Mouse (Mus musculus) stomach, postnatal 0 days (tissue): ENCODE measurements at regions not wholly inside any gene's neighbourhood (a gene's known extent, or its start where the extent isn't known, plus 50 kb on each side); places are given as distances from the start of the nearest gene placed in this dataset.

Source experiments
- ATAC-seq: fragments of 200-750 bp; cut with Nextera tagmentation; 2 replicates; pipeline ENCODE4 v1.8.0; 2017; ENCODE audit not compliant: low FRiP score, low TSS enrichment
- DNase-seq: peaks from one replicate; pipeline ENCODE4 v3.0.0-alpha.2; 2016; ENCODE audit warnings: low spot score
- H3K27ac ChIP-seq: fragments of 300-500 bp; sonication (generic); replicated peaks from 2 replicates; pipeline ENCODE4 v1.5.1; 2014; ENCODE audit warnings: mild to moderate bottlenecking, control low read depth
- H3K27me3 ChIP-seq: fragments of 300-500 bp; sonication (generic); 2 replicates; pipeline ENCODE4 v1.6.1; 2014; ENCODE audit warnings: low read length; ENCODE audit not compliant: control insufficient read depth, insufficient read depth
- H3K36me3 ChIP-seq: fragments of 300-500 bp; sonication (generic); 2 replicates; pipeline ENCODE4 v1.6.1; 2014; ENCODE audit warnings: low read length, mixed read lengths; ENCODE audit not compliant: control insufficient read depth, insufficient read depth
- H3K4me1 ChIP-seq: fragments of 300-500 bp; sonication (generic); replicated peaks from 2 replicates; pipeline ENCODE4 v1.6.1; 2014; ENCODE audit warnings: antibody characterized with exemption; ENCODE audit not compliant: control insufficient read depth, insufficient read depth
- H3K4me2 ChIP-seq: fragments of 300-500 bp; sonication (generic); replicated peaks from 2 replicates; pipeline ENCODE4 v1.6.1; 2014; ENCODE audit warnings: low read depth, mild to moderate bottlenecking, control low read depth, moderate library complexity
- H3K4me3 ChIP-seq: fragments of 300-500 bp; sonication (generic); 2 replicates; pipeline ENCODE4 v1.5.1; 2014; ENCODE audit warnings: low read depth, low read length, control low read depth
- H3K9ac ChIP-seq: fragments of 300-500 bp; sonication (generic); 2 replicates; pipeline ENCODE4 v1.6.1; 2014; ENCODE audit warnings: mild to moderate bottlenecking, low read length, control low read depth, mixed read lengths
- H3K9me3 ChIP-seq: fragments of 300-500 bp; sonication (generic); 2 replicates; pipeline ENCODE4 v1.6.1; 2016; ENCODE audit warnings: low read length; ENCODE audit not compliant: control insufficient read depth
- CTCF ChIP-seq: IDR thresholded peaks from 2 replicates; pipeline ENCODE4 v1.5.1; 2016; ENCODE audit warnings: antibody characterized with exemption, low read depth, mild to moderate bottlenecking, moderate library complexity
- EP300 ChIP-seq: optimal IDR thresholded peaks from 2 replicates; pipeline ENCODE3; 2016; ENCODE audit warnings: antibody characterized with exemption
- WGBS: fragments of 180-500 bp; shearing (Covaris S2); extraction: QIAGEN DNeasy Blood & Tissue Kit; methylation state at CpG from one replicate; pipeline ENCODE4 v1.1.7; 2014; 5-methylcytosine and 5-hydroxymethylcytosine counted together

DNA sequence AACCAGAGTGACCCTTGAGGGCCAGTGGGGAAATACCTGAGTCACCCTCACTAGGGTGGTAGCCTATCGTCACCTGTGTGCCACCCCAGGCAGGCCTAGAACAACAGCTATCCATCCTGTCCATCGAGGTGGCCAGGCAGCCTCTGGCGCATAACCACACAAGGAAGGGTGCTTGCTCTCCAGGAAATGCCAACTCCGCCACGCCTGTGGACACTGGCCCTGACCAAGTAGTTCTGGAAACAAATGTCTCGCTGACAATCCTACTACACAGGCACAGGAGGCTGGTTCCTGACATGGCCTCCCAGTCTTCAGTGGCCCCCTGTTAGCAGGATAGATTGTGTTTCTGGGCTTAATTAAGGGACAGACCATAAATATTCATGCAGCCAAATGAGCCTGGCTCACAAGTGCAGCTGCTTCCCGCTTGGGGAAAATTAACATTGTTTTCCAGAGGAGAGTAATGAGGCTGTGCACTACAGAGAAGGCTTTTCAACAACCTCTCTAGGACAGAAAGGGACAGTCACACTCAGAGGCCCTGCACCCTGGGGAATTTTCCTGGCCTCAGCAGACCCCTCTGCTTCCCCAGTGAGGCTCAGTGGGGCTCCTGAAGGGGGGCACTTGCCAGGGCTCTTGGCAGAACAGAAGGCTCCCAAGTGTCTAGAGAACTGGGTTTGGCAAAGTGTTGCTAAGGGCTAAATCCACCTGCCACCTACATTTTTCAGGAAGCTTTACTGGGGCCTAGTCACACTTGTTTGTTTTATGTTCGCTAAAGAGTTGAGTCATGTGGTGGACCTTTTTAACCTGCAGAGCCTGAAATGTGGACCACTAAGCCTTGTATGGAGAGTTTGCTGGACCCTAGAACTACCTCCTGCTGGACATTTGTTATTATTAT, 143.2 kb upstream of the Gm12830 start:
- 74% methylated on average over 8 of the region's 8 CpGs for WGBS
- Histone ChIP-seq H3K36me3 (no peaks in the 10 kb centered on the region), H3K4me3 (no peak overlapping the region), H3K4me1 (no peaks in the 10 kb centered on the region), H3K4me2 (no peak overlapping the region), H3K9ac (0 out of 2 replicates have a peak overlapping the region, but pooled peaks have one; percentile 23), H3K9me3 (no peaks in the 10 kb centered on the region), H3K27me3 (no peaks in the 10 kb centered on the region), H3K27ac (no peak overlapping the region)
- DNase-seq (peak; percentile 51), ATAC-seq (peak; percentile 77)
- TF ChIP-seq CTCF: no peak
- no peak for TF ChIP-seq EP300

DNA sequence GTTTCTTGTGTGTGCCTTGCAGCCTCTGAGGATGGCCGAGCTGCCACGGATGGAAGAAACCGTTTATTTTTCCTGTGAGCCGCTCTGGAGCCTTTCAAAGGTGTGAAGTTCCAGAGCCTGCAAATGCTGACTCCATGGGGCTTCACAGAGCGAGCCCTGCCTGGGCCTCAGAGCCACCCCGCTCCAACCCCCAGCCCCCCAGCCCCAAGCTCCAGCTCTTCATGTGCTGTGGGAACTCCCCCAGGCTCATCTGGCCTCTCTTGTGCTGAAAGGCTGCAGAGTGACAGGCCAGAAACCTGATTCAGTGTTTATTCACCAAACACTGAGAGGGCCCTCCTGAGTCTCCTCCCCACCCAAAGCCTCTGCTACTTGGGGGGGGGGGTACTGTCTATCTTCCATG, 141.2 kb upstream of the Gm12830 start:
- DNase-seq (no peak), ATAC-seq (no peak)
- Histone ChIP-seq H3K27me3 (no peaks in the 10 kb centered on the region), H3K4me3 (no peak overlapping the region), H3K4me2 (no peak overlapping the region), H3K9ac (no peak overlapping the region), H3K4me1 (no peaks in the 10 kb centered on the region), H3K36me3 (no peaks in the 10 kb centered on the region), H3K9me3 (no peaks in the 10 kb centered on the region), H3K27ac (no peak overlapping the region)
- WGBS: 32% methylated on average over 6 of the region's 6 CpGs
- no peak for TF ChIP-seq EP300
- TF ChIP-seq CTCF: no peak

DNA sequence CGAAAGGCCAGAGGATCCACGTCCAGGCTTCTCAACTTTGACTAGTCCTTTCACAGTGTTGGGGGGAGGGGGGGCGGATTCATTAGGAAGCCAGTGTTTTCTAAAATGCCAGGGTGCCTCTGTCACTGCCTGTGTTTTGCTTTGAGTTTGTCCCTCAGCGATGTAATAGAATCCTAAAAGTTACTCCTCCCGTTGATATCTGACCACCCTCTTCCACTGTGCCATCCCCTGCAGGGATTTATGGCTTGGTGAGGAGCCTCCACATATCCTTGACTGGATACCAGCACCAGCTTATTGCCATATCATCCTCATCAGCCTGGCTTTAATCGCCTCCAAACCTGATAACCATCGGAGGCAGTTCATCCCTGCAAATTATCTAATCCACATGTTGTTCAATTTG, 138.6 kb upstream of the Gm12830 start:
- no peak overlapping the region for H3K4me2 ChIP-seq
- no peak overlapping the region for H3K4me3 ChIP-seq
- no peak overlapping the region for H3K9ac ChIP-seq
- H3K27ac ChIP-seq: no peak overlapping the region
- H3K9me3 ChIP-seq: no peaks in the 10 kb centered on the region
- no peak for ATAC-seq
- no peaks in the 10 kb centered on the region for H3K4me1 ChIP-seq
- no peak for DNase-seq
- no peaks in the 10 kb centered on the region for H3K36me3 ChIP-seq
- no peaks in the 10 kb centered on the region for H3K27me3 ChIP-seq
- 67% methylated on average over 7 of the region's 7 CpGs for WGBS
- TF ChIP-seq CTCF (no peak), EP300 (no peak)

DNA sequence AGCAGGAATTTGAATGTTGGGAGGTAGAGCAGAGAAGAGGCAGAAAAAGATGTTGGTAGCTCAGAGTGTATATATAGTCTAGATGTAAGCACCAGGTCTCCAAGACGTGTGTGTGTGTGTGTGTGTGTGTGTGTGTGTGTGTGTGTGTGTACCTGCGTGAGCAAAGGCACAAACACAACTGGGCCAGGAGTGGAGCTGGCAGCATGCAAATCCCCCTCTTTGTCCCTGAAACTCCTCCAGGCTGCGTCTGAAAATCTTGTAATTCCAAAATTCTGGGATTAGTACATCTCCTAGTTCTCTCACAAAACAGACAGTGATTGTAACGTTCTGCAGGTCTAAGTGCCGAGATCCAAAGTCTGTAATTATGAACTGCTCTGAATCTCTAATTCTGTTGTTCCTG, 137.8 kb upstream of the Gm12830 start:
- H3K27me3 ChIP-seq: no peaks in the 10 kb centered on the region
- H3K27ac ChIP-seq: no peak overlapping the region
- WGBS: 68% methylated on average over 5 of the region's 5 CpGs
- H3K4me1 ChIP-seq: no peaks in the 10 kb centered on the region
- H3K9ac ChIP-seq: no peak overlapping the region
- H3K4me3 ChIP-seq: no peak overlapping the region
- no peak overlapping the region for H3K4me2 ChIP-seq
- no peak for DNase-seq
- no peaks in the 10 kb centered on the region for H3K9me3 ChIP-seq
- TF ChIP-seq CTCF: no peak
- no peak for TF ChIP-seq EP300
- no peak for ATAC-seq
- no peaks in the 10 kb centered on the region for H3K36me3 ChIP-seq

DNA sequence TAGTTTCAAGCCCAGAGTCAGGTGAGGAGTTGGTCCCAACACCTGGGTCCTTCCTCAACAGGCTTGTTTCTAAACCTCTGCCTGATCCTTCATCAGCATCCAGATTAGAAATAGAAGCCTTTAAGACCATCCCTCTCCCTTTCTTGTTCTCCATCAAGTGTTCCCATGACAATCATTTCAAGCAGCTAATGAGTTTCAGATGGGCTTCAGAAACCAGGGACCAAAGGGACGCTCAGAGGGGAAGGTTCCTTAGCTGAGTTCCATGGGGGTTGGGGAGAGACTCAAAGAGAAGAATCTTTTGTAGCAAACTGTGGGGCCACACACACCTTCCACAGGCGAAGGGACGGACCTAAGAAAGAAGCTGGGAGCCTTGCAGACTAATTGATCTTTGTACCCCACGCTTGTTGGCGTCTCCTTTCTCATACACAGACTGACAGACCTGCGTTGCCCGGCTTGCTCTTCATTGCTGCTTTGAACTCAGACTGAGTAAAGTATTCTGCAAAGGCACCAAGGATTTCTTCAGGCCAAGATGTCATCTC, 136.6 kb upstream of the Gm12830 start:
- Histone ChIP-seq H3K9ac (no peak overlapping the region), H3K36me3 (no peaks in the 10 kb centered on the region), H3K4me3 (no peak overlapping the region), H3K4me1 (no peaks in the 10 kb centered on the region), H3K27ac (no peak overlapping the region), H3K27me3 (no peaks in the 10 kb centered on the region), H3K9me3 (no peaks in the 10 kb centered on the region), H3K4me2 (no peak overlapping the region)
- ATAC-seq (no peak), DNase-seq (no peak)
- WGBS: 82% methylated on average over 7 of the region's 7 CpGs
- no peak for TF ChIP-seq CTCF
- no peak for TF ChIP-seq EP300

DNA sequence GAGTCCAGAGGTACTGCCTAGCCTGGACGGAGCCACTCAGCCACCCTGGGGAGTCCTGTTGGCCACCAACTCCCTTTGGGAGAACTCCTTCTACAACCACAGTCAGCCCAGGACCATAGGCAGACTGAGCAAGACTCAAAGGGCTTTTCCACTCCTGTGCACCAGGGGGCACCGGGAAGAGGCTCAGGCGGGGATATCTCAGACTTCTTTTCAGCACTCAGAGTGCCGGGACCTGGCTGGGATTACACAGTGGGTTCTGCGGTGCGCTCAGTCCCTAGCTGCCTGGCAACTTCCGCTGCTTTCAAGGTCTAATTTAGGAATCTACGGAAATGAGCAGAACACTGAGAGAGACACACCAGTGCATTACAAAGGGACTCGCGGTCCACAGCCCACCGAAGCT, 136.1 kb upstream of the Gm12830 start:
- no peaks in the 10 kb centered on the region for H3K4me1 ChIP-seq
- ATAC-seq (peak; percentile 69; the same call in 1 of the 2 replicates), DNase-seq (peak; percentile 56)
- no peak overlapping the region for H3K27ac ChIP-seq
- H3K27me3 ChIP-seq: no peaks in the 10 kb centered on the region
- H3K9ac ChIP-seq: no peak overlapping the region
- H3K9me3 ChIP-seq: no peaks in the 10 kb centered on the region
- no peak overlapping the region for H3K4me2 ChIP-seq
- H3K4me3 ChIP-seq: no peak overlapping the region
- TF ChIP-seq CTCF: peak; percentile 72
- TF ChIP-seq EP300: no peak
- H3K36me3 ChIP-seq: no peaks in the 10 kb centered on the region
- WGBS: 21% methylated on average over 11 of the region's 11 CpGs
